Mouse (Mus musculus) right cerebral cortex, adult 2 months (tissue): ENCODE results near the gene Rnf145.
A peak's percentile ranks its signal among the peaks of the same experiment; 100 is the strongest.

Experiments
- DNase-seq, 2 experiments: peaks; one replicate each; pipeline ENCODE4 v3.0.0; 2021 to 2022; ENCODE audit warnings: low spot score in 2 of 2

The Rnf145 gene

DNA sequence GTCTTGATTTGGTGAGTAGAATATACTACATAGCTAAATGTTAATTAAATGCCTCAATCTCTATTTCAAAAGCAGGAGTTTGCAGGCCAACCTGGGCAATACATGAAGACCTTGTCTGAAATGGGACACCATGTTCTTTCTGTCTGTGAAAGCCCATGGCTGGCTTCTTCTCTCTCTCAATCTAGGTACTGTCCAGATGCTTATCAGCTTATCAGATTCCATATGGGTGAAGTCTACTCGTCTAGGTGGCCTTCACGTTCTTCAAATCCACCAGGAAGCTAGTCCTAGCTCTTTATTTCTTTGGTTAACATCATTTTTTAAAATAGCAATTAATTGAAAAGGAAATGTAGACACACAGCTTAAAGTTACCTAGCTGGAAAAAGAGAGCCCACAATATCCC is 8.9 kb upstream of the Rnf145 start:
- no peak for DNase-seq

DNA sequence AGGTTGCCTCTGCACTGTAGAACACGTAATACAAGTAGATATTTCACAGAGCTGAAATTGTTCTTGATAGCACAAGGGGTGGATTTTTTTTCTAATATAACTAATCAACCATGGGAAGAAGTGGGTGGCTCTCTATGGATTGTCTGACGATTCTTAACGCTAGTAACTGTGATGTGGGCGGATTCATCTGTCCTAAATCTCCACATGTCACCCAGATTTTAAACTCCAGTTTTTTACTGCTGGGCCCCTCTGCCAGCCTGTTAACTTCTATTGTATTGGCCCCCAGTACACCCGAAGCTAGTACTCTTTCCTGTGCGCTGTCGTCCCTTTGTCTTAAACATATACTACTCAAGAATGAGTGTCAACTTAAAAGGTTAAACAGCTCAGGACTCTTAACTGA is 8.4 kb upstream of the Rnf145 start:
- no peak for DNase-seq

DNA sequence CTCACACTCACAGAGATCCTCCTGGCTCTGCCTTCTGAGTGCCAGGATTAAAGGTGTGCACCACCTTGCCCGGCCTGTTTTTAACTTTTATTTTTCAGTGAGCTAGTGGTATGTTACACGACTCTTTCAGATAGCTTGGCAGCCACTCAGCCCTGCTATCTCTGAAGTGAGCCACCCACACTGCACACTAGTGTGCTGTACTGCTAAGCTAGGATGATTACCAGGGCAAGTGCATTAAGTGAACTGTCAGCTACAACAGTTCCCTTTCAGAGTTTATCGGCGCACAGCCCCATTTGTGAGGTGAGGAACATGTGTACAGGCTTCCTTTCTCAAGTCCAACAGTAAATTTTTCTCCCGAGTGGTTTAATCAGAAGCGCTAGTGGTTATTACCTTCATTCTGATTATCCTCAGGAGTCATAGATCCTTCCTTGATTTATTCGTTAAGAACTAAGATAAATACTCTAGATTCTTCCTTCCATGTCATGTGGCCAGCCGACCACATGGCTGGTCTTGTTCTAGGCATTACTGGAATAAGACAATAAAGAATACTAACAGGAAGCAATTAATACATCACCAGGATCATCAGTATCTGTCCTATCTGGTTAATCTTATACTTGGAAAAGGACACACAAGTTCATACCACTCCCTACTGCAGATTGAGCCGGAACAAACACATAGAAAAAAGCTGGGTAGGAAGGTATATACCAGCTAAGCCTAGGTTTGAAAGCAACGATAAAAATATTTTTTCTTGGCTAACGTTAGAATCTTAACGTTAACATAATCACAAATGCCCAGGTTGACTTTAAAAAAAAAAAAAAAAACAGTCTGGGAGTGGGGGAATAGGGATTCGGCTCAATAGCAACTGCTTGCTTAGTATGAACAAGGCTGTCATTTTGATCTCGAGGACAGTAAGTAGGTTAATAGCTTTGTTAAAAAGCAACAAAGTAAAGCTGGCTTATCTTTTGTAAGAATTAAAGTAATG is 6.4 kb upstream of the Rnf145 start:
- DNase-seq, result no peak

- DNase-seq, result no peak
Observed at GRCm38 (mm10) chr11:44513026-44513422, 5.7 kb upstream of the Rnf145 start.

- DNase-seq, result no peak
Observed at GRCm38 (mm10) chr11:44514666-44515065, 4.1 kb upstream of the Rnf145 start.

DNA sequence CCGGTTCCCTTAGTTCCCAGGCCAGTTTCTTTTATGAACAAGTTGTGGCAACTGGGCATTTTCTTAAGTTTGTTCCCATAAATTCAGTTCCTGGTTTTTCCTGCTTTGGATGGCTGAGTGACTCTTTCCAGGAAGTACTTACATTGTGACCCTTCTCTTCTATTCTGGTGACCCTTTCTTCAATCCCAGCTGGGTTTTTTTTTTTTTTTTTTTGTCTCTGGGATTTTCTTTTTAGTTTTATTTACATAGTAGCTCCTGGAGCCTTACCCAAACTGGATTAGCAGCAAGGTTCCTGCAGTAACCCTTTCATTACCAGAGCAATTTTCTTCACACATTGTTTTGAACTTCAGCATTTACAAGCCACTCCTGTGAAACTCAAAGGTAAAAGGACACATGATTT is 2.4 kb upstream of the Rnf145 start:
- DNase-seq, result no peak

DNA sequence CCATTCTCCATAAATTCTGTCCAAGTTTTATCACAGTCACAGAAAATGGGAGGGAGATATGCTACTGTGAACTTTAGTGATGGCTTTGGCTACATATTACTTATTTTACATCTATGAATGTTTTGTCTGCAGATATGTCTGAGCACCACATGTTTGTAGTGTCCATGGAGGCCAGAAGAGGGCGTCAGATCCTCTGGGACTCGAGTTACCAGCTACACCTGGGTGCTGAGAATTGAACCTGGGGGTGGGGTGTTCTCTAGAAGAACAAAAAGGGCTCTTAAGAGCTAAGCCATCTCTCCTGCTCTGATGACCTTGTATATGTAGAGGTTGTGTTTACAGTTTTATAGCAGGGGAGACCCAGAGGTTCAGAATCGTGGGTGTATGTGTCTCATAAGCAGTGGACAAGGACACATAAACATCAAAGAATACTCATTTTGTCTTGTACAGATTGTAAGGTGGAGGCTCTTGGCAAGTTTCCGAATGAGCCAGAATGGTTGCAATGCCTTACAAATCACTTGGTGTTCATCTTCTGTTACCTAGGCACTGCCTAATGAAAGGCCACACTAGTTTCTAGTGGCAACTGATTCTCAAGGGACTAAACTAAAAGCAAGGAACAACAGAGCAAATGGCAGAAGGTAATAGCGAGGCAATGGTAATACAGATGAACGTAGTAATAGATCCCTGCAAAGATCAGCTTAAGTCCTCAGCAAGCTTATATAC is 1.0 kb upstream of the Rnf145 start:
- DNase-seq, result no peak

DNA sequence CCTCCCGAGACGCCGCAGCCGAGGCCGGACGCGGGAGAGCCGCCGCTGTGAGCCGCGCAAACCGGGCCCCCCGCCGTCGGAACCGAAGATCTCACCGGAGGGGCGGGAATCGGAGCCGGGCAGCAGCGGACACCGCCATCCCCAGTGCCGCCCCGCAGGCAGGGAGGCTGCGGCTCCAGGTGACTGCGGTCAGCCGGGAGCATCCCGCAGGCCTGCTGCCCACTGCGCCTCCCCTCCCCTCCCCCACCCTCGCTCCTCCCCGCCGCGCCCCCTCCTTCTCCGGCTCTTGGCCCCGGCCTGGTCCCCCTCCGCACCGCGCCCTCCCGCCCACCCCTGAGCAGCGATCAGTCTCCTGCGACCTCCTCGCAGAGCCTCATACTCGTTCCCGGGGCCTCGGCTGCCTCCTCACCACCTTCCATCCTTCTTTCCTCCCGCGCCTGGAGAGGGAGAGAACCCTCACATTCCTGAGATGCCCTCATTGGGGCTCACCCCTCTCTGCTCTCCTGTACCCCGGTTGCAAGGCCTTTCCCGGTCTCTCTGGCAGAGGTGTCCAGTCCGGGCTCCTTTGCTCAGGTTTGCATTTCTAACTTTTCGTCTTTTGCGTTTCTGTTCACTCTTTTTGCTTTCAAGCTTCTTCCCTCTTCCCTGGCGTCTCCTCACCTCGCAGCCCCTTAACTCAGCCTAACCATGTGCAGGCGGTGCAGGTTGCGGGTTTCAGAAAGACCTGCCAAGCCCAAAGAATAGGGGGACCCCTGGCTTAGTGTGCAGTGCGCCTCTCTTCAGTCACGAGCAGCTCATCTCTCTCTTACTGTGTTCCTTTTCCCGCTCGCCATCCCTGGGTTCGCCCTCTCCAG is 559 bp downstream of the Rnf145 start:
- DNase-seq, result peak; percentile 31 to 43

DNA sequence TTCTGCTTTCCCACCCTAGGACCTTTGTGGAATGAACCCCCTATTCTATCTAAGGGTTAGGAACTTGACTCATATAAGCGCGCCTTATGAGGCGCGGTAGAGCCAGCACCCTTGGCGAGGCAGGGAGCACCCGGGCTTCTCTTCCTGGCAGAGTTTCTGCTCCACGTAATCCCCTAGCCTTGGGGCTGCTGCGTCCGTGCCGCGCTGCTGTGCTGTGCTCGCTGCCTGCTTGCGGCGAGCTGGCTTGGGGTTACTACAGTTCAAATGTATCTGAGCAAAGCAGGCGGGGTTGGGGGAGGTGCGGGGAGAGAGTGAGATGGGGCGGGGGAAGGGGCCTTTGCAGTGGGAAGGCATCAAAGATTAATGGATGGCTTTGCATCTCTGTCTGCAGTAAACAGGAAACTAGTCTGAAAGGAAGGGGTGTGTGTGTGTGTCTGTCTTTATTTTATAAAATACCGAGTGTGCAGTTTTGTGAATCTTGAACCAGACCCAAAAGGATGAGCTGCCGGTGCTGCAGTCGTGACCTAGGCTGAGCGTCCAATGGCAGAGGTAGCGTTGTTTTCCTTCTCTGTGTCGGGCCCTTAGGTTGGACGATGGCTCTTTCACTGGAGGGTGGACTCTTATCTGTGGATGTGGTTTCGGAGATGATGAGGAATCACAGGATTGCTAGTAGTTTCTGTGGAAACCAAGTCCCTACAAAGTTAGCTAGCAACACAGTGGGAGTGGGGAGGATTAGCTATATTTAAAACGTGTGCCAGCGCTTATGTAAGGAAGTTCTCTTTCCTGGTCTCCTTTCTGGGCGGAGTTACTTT is 1.4 kb downstream of the Rnf145 start:
- DNase-seq, result peak; percentile 60 to 64

DNA sequence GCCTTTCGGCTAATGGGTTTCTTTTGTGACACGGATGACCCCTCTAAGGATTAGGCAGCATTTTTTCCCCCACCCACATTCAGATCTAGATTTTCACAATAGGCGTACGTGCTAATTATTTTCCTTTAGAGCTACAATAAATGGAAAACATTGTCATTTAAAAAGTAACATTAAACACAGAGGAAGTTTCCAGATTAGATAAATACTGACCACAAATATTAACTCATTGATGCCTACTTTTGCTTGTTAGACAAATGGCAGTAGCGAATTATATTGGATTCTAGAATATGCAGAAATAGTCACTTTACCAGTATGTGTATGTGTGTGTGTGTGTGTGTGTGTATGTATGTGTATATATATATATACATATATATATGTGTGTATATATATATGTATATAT is 3.8 kb downstream of the Rnf145 start:
- no peak for DNase-seq

GRCm38 (mm10) chr11:44525765-44526164 is 7.0 kb downstream of the Rnf145 start:
- DNase-seq, result no peak

- no peak for DNase-seq
Observed at GRCm38 (mm10) chr11:44526654-44527263, 8.0 kb downstream of the Rnf145 start.

DNA sequence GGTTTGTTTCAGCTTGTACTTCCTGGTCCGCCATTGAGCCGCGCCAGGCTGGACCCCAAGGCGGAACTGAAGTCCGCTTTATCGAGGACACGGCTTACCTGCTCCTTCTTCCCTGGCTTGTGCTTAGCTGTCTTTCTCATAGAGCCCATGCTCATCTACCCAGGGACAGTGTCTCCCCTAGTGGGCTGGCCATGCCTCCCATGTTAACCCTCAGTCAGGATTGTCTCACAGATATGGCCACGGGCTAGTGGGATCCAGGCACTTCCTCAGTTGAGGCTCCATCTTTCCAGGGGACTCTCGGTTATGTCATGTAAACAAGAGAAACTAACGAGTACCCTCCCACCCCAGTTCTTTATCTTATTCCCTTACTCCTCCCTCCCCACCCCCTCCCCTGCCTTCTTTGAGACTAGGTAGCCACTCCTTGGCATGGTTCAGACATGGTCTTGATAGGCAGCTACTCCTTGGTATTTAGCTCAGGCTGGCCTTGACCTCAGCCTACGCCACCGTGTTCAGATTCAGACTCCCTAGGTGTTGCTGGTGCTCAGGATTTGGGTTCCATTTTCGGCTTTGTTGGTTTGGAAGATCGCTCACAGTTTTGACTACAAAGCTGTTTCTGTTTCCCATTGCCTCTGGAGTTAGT is 9.9 kb downstream of the Rnf145 start:
- no peak for DNase-seq

DNA sequence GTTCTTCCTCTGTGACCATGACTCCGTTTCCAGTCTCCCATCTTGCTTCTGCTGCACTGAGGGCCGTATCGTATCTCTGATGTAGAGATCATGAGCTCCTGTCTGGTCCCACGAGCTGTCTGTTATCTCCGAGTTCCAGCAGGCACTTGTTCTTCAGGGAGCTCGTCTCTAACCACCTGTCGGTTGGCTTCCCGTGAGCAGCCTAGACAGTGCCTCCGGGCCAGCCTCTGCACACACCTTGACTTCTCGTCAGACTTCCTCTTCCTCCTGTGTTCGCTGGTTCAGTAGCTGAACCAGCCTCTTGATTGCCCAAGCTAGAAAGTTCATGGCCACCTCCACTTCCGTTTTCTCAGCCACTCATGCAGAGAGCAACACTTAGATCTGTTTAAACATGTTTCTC is 10.4 kb downstream of the Rnf145 start:
- DNase-seq, result no peak

DNA sequence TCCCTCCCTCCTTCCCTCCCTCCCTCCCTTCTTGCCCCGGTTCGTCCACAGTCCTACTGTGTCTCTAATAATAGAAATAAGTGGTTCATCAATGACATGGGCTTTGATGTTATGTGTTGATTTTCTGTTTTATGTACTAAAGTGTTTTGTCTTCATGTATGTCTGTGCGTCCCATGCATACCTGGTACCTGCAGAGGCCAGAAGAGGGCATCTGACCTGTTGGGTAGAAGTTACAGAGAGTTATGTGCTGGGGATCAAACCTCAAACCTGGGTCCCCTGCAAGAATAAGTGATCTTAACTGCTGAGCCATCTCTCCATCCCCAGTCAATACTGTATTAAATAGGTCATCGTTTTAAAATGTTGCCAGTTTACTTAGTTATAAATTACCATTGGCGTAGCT is 11.0 kb downstream of the Rnf145 start:
- DNase-seq, result no peak

GRCm38 (mm10) chr11:44530382-44530781 is 11.6 kb downstream of the Rnf145 start:
- DNase-seq, result no peak

- no peak for DNase-seq
Observed at GRCm38 (mm10) chr11:44530867-44531266, 12.1 kb downstream of the Rnf145 start.

DNA sequence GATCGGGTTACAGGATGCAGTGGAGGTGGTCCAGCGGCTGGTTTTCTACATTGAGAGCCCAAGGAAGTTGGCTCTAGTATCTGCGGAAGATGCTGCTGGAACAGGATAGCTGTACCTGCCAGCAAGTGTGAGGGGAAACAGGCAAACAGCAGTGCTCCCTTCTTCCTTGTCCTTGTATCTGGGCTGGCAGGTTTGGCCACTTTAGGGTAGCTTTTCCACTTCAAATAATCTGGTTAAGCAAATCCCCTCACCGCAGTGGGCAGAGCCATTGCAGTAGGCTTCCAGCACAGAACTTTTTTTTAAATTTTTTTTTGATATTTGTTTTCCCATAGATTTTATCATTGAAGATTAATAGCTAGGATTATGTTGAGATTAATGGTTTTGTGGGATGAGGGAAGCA is 12.9 kb downstream of the Rnf145 start:
- no peak for DNase-seq

- no peak for DNase-seq
Observed at GRCm38 (mm10) chr11:44532846-44533781, 14.3 kb downstream of the Rnf145 start.
